Mouse (Mus musculus): ENCODE measurements around the gene U2af1.
"Not testable (repeated sequence)": the region's sequence is repeated elsewhere in the genome, so short reads cannot be mapped to it uniquely, and the experiment has no call there.

U2af1 gene

DNA sequence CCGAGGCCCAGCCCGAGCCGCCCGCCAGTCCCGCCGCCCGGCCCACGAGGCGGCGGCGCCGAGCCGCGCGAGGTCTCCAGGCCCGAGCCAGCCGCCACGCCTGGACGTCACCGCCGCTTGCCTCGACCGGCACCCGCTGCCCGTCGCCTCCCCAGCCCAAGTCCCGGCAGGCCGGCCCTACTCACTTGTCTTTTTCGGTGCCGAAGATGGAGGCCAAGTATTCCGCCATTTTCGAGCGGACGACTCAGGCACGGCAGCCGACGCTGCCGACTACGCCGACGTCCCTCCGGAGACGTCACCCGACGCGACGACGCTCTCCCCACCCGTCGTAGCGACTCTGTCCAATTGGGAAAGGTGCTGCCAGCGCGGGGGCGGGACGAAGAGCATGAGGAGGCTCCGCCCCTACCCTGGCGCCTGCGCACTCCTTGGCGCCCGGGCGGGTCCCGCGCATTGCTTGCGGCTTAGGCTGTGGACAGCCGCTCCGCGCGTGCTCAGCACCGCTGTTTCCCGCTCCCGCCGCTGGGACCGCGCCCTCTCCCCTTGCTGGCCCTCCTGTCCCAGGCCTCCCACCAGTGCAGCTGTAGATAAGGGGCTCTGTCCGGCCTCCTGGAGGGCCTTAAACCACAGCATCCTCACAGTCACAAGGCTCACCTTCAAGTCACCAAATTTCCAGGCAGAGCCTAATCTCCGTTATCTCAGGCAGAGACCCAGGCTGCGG is at the start of gene U2af1:
TSS of gene U2af1 (minus strand) at position 425 of the 718 bp plus-strand sequence.
- DNase-seq (ENCODE audit: low read depth, low spot score) = peak; percentile 99

DNA sequence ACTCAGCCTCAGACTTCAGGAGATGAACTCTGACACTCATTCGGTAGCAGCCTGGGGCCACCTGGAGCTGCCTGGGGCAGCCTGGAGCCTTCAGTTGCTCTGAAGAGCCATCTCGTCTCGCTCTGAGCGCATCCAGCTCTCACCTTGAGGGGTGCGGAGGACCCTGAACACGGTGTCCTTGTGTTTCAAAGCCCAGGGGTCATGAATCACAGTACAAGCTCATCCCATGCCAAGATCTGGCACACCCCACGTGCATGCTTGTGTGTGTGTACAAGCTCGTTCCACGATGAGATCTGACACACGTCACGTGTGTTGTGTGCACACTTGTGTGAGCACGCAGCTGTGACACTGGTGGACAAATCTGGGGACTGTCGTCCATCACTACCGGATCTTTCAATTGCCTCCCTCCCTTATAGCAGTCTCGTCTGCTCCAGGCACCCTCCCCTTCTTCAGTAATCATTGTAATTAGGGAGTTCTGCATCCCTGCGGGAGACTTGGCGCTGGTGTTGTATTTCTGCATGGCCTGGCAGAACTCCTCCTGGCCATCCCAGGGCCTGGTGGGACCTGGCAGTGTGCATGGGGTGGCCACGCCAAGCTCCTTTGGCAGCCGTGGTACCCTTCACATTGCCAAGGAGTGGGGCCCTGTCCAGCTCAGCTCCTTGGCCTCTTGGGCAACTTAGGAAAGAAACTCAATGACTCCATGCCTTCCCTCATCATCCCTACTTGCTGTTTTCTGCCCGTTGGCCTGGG is 46.8 kb upstream of the U2af1 start:
- DNase-seq (ENCODE audit: low read depth, low spot score) = no peak

GRCm38 (mm10) chr17:31703276-31703980 is 44.7 kb upstream of the U2af1 start:
- no peak for DNase-seq (ENCODE audit: low read depth, low spot score)

GRCm38 (mm10) chr17:31698347-31698746 is 39.7 kb upstream of the U2af1 start:
- DNase-seq (ENCODE audit: low read depth, low spot score) = no peak

- DNase-seq (ENCODE audit: low read depth, low spot score) = not testable (repeated sequence)
Observed at GRCm38 (mm10) chr17:31695356-31695755, 36.7 kb upstream of the U2af1 start.

DNA sequence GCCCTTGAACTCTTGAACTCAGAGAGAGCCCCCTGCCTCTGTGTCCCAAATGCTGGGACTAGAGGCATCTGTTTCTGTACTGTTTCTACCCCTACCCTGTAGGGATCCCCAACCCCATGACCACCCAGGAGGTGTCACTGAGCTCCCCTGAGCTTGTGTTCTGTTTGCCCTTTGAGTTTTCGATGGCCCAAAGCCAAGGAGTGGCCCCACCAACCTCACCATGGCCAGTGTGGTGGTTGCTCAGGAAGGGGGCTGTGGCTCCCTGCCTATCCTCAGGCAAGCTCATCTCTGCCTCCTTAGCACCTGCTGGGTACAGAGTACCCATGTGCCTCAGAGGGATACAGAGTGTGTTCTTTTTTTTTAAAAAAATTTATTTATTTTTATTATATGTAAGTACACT is 36.3 kb upstream of the U2af1 start:
- no peak for DNase-seq (ENCODE audit: low read depth, low spot score)

DNA sequence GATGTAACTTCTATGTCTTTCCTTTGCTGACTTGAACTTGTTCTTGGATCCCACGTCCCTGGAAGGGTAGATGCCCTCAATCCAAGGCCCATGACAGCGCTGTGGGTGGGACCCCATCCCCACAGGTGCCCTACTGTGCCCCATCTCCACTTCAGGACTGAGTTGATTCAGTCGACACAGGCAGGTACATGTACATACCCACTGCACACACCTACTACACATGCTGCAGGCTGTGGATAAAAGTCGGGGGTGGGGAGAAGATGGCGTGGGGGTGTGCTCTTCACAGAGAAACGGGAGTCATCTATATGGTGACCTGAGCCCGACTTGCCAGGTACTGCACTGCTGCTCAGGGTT is 35.3 kb upstream of the U2af1 start:
- DNase-seq (ENCODE audit: low read depth, low spot score) = no peak

DNA sequence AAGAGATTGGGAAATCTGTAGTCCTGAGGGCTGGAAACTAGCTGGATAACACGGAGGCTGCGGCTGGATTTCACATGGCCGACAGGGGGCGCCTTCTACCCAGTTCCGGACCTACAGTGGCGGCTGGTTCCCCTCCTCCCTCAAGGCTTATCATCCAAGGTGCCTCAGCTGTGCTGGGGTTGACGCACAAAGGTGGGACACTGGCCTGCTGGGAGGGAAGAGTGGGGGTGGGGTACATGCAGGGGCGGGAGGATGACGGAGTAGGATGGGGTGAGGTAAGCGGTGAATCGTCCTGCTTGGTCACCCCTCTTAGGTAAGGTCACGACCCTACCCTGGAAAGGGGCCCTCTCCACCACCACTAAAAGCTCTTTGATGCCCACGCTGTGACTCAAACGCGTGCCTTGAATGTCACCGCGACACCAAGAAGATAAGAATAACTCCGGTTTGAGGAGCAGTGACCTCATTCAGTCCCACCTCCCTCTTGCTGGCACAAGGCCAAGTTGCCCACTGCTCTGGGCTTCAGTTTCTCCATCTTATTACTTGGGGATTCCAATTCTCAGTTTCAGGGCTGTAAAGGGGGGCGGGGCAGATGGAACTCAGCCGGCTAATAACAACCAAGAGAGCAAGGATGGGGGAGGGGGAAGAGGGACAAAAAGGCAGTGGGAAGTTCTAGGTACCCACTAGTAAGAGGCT is 34.8 kb upstream of the U2af1 start:
- peak; percentile 61 for DNase-seq (ENCODE audit: low read depth, low spot score)

GRCm38 (mm10) chr17:31692918-31693317 is 34.2 kb upstream of the U2af1 start:
- DNase-seq (ENCODE audit: low read depth, low spot score) = no peak

DNA sequence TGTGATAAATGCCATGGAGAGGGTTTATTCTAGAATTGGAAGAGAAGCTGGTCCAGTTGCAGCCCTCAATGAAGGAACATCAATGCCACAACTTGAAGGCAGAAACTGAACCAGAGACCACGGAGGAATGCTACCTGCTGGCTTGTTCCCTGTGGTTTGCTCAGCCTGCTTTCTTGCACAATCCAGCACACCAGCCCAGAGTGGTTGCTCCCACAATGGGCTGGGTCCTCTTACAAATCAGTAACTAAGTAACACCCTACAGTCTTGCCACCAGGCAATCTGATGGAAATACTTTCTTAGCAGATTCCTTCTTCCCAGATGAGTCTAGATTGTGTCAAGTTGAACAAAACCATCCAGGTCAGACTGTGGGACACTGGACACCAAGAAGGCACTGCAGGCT is 30.9 kb upstream of the U2af1 start:
- DNase-seq (ENCODE audit: low read depth, low spot score) = no peak

GRCm38 (mm10) chr17:31688112-31688511 is 29.4 kb upstream of the U2af1 start:
- DNase-seq (ENCODE audit: low read depth, low spot score) = no peak

GRCm38 (mm10) chr17:31686225-31686564 is 27.5 kb upstream of the U2af1 start:
- DNase-seq (ENCODE audit: low read depth, low spot score) = no peak

DNA sequence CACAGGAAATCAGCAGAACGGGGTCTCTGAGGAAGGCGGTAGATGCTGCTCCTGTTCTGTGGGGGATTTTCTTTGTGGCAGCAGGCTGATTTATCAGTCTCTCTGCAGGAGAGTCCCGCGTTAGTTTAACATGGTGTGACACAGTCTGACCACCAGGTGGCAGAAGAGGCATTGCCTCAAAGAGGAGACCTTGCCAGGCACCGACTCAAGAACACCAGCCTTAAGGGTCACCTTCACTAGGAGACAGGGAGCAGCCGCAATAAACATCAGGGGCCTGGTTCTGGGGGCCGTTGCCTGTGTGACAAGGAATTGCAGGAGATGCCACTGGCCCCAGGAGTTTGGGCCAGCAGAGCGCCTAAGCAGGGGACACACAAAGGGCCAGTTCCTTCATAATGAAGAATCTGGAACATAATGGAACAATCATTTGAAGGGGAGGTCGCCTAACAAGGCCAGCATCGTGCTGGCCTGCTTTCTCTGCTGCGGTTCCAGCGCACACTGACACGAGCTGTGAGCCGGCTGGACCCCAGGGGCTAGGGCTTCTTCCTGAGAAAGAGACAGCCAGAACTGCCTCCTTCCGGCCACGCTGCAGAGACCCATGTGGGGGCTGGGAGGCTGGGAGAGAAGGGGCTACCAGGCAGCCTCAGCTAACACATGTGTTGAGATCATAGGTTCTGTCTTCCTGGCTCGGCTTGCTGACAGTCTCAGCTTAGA is 27.0 kb upstream of the U2af1 start:
- peak; percentile 86 for DNase-seq (ENCODE audit: low read depth, low spot score)

DNA sequence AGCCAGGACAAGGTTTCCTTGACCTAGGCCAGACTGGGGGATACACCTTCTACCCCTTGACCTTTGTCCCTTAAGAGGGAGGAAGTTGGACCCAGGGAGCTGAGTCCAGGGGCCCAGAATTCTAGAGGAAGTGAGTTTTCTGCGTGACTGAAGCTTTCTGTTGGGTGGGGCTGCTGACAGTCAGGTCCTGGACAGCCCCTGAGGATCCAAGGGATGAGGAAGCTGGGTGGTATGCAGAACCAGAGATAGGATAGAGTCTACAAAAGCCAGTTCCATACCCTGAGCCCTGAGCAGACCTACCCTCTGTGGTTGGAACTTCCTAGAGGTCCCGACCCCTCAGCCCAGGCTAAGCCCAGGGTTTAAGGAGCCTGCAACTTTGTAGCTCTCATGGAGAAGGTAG is 21.8 kb upstream of the U2af1 start:
- DNase-seq (ENCODE audit: low read depth, low spot score) = no peak

GRCm38 (mm10) chr17:31677507-31677906 is 18.8 kb upstream of the U2af1 start, which contains the start of gene Cryaa:
Cryaa (plus strand) TSS chr17:31677807.
- DNase-seq (ENCODE audit: low read depth, low spot score) = no peak

DNA sequence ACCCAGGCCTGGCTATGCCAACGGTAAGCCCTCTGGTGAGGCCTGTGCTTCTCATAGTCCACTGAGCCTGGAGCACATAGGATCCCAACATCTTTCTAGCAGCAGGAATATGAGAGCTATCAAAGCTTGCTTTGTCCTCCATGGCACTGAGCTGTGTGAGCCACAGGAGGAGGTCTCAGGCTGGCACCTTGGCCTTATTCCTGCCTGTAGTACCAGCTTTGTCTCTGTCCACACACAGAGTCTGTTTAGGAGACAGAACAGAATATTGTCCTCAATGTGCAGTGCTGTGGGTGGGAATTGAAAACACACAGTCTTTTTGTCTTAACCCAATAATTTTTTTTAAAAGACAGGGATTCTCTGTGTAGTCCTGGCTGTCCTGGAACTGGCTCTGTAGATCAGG is 15.7 kb upstream of the U2af1 start:
- DNase-seq (ENCODE audit: low read depth, low spot score) = no peak

- no peak for DNase-seq (ENCODE audit: low read depth, low spot score)
Observed at GRCm38 (mm10) chr17:31672279-31672678, 13.6 kb upstream of the U2af1 start.

DNA sequence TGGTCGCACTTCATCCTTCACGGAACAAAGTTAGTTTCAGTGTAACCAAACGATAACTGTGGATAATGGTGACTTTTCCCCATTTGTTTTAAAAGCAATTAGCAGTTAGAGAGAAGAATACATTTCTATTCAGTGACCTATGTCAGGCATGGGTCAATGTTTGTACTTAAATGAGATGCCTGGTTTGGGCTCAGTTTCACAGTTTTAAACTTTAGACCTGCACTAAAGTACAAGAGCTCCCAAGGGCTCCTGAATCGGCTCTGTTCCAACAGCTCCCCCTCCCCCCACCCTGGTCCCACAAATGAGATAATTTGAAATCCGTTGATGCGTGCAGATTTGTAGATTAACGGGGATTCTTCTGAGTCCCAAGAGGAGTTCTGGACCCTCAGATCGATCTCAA is 13.0 kb upstream of the U2af1 start:
- no peak for DNase-seq (ENCODE audit: low read depth, low spot score)

DNA sequence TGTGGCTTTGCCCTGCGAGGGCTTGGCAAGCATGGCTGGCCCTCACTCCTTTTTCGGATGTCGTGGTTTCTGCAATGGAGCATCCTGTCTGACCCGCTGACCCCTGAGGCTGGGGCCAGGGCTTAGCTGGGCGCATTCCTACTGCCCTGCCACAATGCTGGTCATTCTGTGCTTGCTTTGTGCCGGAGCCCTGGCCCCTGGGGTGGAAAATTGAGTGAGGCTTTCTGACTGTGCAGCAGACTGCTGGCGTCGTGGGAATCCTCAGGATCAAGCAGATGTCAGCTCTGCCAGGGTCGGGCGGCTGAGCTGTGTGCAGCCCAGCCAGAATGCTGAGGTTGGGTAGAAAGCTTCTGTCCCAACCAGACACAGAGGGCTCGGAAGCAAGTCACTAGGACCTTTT is 11.5 kb upstream of the U2af1 start:
- no peak for DNase-seq (ENCODE audit: low read depth, low spot score)

GRCm38 (mm10) chr17:31668306-31668705 is 9.6 kb upstream of the U2af1 start:
- no peak for DNase-seq (ENCODE audit: low read depth, low spot score)

GRCm38 (mm10) chr17:31664760-31665159 is 6.1 kb upstream of the U2af1 start:
- DNase-seq (ENCODE audit: low read depth, low spot score) = peak; percentile 67

All from embryo, embryonic 11.5 days (tissue).